ENCODE assay signal across 9 mouse cellular contexts in genomic region chrX:11213492-11213891, GRCm38 (mm10).
DNase-seq lines count a peak whose midpoint lies in the region; ATAC-seq and TF ChIP-seq lines count a peak whose summit lies in the region.
"Had no signal": no experiment of that assay in that cellular context is flagged by ENCODE, and none has a peak within 500 bp of the region (broad histone marks: within the 10 kb centered on the region; RNA-seq: fewer than 3 reads in every experiment).

No protein-coding gene starts in this region.

- no peak overlapping the region for H3K4me2 ChIP-seq in hindbrain, postnatal 0 days (ENCODE audit: low read depth, low read length)
- no peak overlapping the region for H3K4me2 ChIP-seq in hindbrain, embryonic 14.5 days (replicated peaks)
- H3K4me2 ChIP-seq in intestine, embryonic 16.5 days (ENCODE audit: low read depth, low read length) = no peak overlapping the region

- WGBS in hindbrain, postnatal 0 days = 56% methylated on average over 3 of the region's 3 CpGs
- 63% methylated on average over 3 of the region's 3 CpGs for WGBS in hindbrain, embryonic 14.5 days
- WGBS in intestine, embryonic 16.5 days = 62% methylated on average over 3 of the region's 3 CpGs

- no peaks in the 10 kb centered on the region for H3K4me1 ChIP-seq in hindbrain, postnatal 0 days (ENCODE audit: insufficient read depth, low read length)
- H3K4me1 ChIP-seq in hindbrain, embryonic 14.5 days (replicated peaks; ENCODE audit: control insufficient read depth, insufficient read depth, low read length) = no peaks in the 10 kb centered on the region
- H3K4me1 ChIP-seq in intestine, embryonic 16.5 days (ENCODE audit: control insufficient read depth, insufficient read depth, low read length) = no peaks in the 10 kb centered on the region

- H3K9me3 ChIP-seq in hindbrain, postnatal 0 days (ENCODE audit: low read length) = no peaks in the 10 kb centered on the region
- no peaks in the 10 kb centered on the region for H3K9me3 ChIP-seq in hindbrain, embryonic 14.5 days (ENCODE audit: control insufficient read depth, low read length)
- no peaks in the 10 kb centered on the region for H3K9me3 ChIP-seq in intestine, embryonic 16.5 days (ENCODE audit: control insufficient read depth, low read length)

- intact Hi-C loops in left cerebral cortex, postnatal 4 days (cut with DNase I) = no loop called here

- H3K27ac ChIP-seq in hindbrain, postnatal 0 days = no peak overlapping the region
- no peak overlapping the region for H3K27ac ChIP-seq in hindbrain, embryonic 14.5 days
- H3K27ac ChIP-seq in intestine, embryonic 16.5 days (ENCODE audit: low read length) = no peak overlapping the region

- no peaks in the 10 kb centered on the region for H3K27me3 ChIP-seq in hindbrain, postnatal 0 days (ENCODE audit: insufficient read depth, low read length)
- H3K27me3 ChIP-seq in hindbrain, embryonic 14.5 days (ENCODE audit: control insufficient read depth, insufficient read depth, low read length) = 0 out of 2 replicates have a peak, but pooled peaks cover 3% of the 10 kb centered on the region
- H3K27me3 ChIP-seq in intestine, embryonic 16.5 days (replicated peaks; ENCODE audit: control insufficient read depth, insufficient read depth, low read length) = no peaks in the 10 kb centered on the region

- no peak overlapping the region for H3K4me3 ChIP-seq in hindbrain, postnatal 0 days (ENCODE audit: low read length)
- H3K4me3 ChIP-seq in hindbrain, embryonic 14.5 days (replicated peaks; ENCODE audit: low read length) = no peak overlapping the region
- H3K4me3 ChIP-seq in intestine, embryonic 16.5 days (ENCODE audit: low read length) = no peak overlapping the region
- H3K4me3 ChIP-seq: myocyte had no signal

- no peak overlapping the region for H3K9ac ChIP-seq in hindbrain, postnatal 0 days (replicated peaks; ENCODE audit: low read length)
- no peak overlapping the region for H3K9ac ChIP-seq in hindbrain, embryonic 14.5 days
- no peak overlapping the region for H3K9ac ChIP-seq in intestine, embryonic 16.5 days (ENCODE audit: low read depth, low read length)

- no peaks in the 10 kb centered on the region for H3K36me3 ChIP-seq in hindbrain, postnatal 0 days (ENCODE audit: insufficient read depth, low read length)
- no peaks in the 10 kb centered on the region for H3K36me3 ChIP-seq in hindbrain, embryonic 14.5 days (replicated peaks; ENCODE audit: control insufficient read depth, insufficient read depth)
- H3K36me3 ChIP-seq in intestine, embryonic 16.5 days (ENCODE audit: control insufficient read depth, insufficient read depth, low read length) = no peaks in the 10 kb centered on the region

- DNase-seq in hindbrain, postnatal 0 days (ENCODE audit: low spot score) = peak; percentile 30
- DNase-seq in hindbrain, embryonic 14.5 days (ENCODE audit: low spot score) = no peak
- DNase-seq in NIH3T3 (ENCODE audit: low read depth) = peak; percentile 21
- DNase-seq in cerebellum, adult 11-12 months = peak; percentile 8
- DNase-seq in left cerebral cortex, postnatal 4 days = peak; percentile 57
- peak; percentile 3 for DNase-seq in right cerebral cortex, postnatal 25 days

- ATAC-seq in hindbrain, postnatal 0 days = no peak
- no peak for ATAC-seq in hindbrain, embryonic 14.5 days (ENCODE audit: low FRiP score)
- ATAC-seq in granulocyte monocyte progenitor cell, adult 5-6 weeks (replicated peaks; ENCODE audit: poor library complexity, severe bottlenecking) = 0 out of 2 replicates have a peak, but pooled peaks have one; percentile 40
- no peak for ATAC-seq in intestine, embryonic 16.5 days

- peak; percentile 47 for TF ChIP-seq CTCF in hindbrain, postnatal 0 days (IDR thresholded peaks at IDR 0.05; ENCODE audit: low read depth)
